Mouse (Mus musculus) left cerebral cortex, adult 2 months (tissue): Measurements from ENCODE around the gene Trio. TPM values are rescaled to one million over a fixed set of nuclear protein-coding genes. Genes with fewer than 3 reads are reported as not detected.

Experiments
- DNase-seq, 2 experiments: peaks; one replicate each; pipeline ENCODE4 v3.0.0; 2021 to 2022; ENCODE audit warnings: low spot score in 2 of 2, mixed read lengths in 1 of 2; ENCODE audit errors: extremely low spot score in 1 of 2
- H3K27ac ChIP-seq: fragments of 200-600 bp; 2 replicates; pipeline ENCODE4 v1.8.1; 2022
- H3K4me3 ChIP-seq: fragments of 200-600 bp; 2 replicates; pipeline ENCODE4 v1.8.1; 2022
- CTCF ChIP-seq: fragments of 200-600 bp; IDR thresholded peaks from 2 replicates; pipeline ENCODE4 v1.8.1; 2022; ENCODE audit warnings: antibody characterized with exemption, mild to moderate bottlenecking, moderate library complexity
- intact Hi-C: fragments of 180-260 bp; cut with DNase I; formaldehyde crosslinking; loops from one replicate; pipeline ENCODE4 v1.15.1; 2025
- total RNA-seq, 2 experiments: library from RNA; stranded (reverse); gene quantifications; 2 replicates each; pipeline ENCODE4 v1.2.3; 2021

The Trio gene
- total RNA-seq, 2 experiments from 2014 or later: 252 to 279 TPM

DNA sequence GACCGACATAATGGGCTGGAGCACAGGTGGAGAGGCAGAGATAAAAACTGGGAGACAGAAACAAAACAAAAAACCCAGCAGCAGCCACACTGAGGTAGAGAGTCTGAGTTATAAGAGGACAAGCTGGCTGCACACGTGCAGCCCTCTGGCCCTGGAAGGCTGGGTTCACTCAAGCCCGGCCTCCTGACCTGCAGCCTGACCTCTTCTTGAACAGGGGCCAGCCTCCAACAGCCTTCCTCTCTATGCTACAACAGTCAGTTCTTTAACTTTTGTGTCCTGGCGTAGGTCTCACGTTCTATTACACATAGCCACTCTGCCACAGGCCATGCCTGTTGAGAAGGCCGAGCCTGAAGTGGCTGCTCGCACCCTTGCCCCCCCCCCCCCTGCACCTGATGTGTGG lies 147.8 kb downstream of the Trio start:
- TF ChIP-seq CTCF: no peak
- intact Hi-C loops: no loop called here
- Histone ChIP-seq H3K4me3 (no peak overlapping the region), H3K27ac (no peak overlapping the region)
- no peak for DNase-seq

DNA sequence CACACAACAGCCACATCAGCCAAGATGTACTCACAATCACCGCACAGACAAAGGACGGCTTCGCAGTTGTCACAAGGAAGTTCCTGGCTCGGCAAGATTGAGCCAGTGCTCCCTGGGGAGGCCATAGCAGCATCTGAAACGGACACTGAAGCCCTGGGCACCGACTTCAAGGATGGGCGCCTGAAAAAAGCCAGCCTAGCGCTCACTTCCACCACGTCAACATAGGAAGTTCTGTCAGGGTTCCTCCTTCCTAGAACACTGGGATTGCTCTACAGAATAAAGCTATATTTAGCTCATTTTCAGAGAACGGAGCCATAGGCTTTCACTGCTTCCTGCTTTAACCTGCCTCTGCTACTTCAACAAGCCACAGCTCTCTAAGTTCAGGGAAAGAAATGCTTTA lies 149.3 kb downstream of the Trio start:
- no peak overlapping the region for H3K4me3 ChIP-seq
- TF ChIP-seq CTCF: no peak
- intact Hi-C loops: no loop called here
- no peak for DNase-seq
- no peak overlapping the region for H3K27ac ChIP-seq

DNA sequence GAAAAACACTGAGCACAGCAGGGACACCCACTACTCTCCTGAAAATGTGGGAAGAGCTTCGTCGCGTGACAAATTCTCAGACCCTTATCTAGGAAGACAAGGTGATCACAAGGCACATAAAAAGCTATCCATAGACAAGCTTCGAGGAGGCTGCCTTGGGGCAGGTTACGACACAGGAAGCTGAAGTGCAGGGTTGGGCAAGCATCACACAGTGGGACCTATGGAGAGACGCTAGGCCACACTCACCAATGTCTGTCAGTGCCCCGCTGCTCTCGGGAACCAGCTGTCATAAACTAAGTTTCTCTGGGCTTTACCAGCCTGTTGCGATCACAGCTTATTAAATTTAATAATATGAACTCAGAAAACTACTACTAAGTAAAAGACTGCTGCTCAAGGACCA lies 149.9 kb downstream of the Trio start:
- TF ChIP-seq CTCF: no peak
- Histone ChIP-seq H3K4me3 (no peak overlapping the region), H3K27ac (no peak overlapping the region)
- no peak for DNase-seq
- intact Hi-C loops: no loop called here

DNA sequence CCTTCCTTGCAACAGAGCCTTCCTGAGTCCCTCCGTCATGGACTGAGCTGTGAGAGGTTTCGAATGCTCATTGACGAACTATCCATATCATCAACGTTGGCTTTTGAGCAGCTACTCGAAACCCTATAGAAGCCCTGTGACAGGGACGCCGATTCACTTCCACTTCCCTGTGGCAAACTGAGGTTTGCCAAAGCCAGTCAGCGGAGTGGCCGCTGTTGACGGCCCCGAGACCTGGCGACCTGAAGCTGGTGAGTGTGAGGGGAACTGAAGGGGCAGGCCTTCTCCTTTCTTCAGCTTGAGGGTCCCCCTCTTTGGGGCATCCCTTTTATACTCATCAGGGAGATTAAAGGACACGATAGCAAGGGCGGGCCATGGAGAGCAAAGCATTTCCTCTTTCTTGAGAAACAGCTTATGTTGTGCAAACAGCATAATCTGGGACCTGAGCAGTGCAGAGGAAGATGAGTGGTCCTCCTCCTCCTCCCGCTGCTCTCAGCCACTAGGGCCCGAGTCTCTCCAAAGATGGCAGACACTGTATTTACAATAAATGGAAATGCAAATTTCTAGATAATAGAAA lies 151.8 kb downstream of the Trio start:
- DNase-seq: no peak
- intact Hi-C loops: no loop called here
- TF ChIP-seq CTCF: no peak
- Histone ChIP-seq H3K4me3 (no peak overlapping the region), H3K27ac (no peak overlapping the region)

GRCm38 (mm10) chr15:27872286-27872685 lies 153.4 kb downstream of the Trio start:
- intact Hi-C loops: no loop called here
- no peak for DNase-seq
- TF ChIP-seq CTCF: no peak
- Histone ChIP-seq H3K4me3 (no peak overlapping the region), H3K27ac (no peak overlapping the region)

DNA sequence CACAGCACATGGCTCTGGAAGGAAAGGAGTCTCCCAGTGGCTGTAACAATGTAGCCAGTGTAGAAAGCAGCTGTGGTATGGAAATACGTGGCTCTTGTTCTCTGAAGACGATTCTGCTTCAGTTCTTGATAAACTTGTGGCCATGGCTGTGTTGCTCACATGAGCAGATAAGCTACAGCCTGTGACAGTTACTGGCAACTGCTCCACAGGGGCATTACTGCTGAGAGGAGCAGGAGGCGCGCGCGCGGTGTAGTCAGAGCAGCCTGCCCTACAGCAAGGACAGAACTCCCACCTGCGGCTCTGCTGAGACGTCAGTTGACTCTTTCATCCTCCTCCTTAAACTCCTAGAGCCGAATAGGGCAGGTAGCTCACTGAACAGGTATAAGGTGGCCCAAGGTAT lies 153.9 kb downstream of the Trio start:
- intact Hi-C loops: no loop called here
- Histone ChIP-seq H3K27ac (no peak overlapping the region), H3K4me3 (no peak overlapping the region)
- TF ChIP-seq CTCF: no peak
- DNase-seq: no peak

DNA sequence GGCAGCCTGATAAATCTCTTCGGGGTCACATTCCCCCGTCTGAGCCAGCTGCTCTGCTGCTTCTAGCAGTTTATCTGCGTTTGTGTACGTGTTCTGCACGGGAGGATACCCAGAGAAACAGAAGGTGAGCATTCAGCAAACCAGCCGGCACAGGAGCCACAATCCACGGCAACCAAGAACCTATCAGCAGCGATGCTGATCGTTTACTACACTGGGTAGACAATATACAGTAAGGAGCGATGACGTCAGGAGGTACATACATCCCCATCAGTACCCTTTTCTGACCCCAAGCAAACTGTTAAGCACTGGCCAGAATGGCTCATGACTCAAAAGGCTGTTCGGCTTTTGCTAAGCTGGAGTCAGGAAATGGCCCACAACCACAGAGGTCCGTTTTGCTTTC lies 154.4 kb downstream of the Trio start:
- intact Hi-C loops: no loop called here
- H3K27ac ChIP-seq: no peak overlapping the region
- no peak for DNase-seq
- H3K4me3 ChIP-seq: no peak overlapping the region
- TF ChIP-seq CTCF: no peak

DNA sequence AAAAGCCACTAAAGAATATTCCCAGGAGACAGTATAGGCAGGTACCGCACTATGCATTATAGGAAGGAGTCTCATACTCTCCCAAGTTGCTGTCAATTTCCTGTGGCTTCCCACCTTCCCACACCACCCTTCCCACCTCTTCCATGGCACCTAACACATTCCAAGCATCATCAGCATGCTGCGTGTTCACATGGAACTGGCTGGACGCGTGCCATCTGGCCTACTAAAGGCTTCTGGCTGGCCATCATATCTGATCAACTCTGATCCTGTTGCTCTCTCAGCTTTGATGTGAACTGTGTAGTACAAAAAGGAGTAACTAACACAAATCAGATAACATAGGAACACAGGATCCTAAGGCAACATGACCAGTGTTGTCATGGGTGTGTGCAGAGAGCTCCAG lies 156.6 kb downstream of the Trio start:
- DNase-seq: no peak
- Histone ChIP-seq H3K27ac (no peak overlapping the region), H3K4me3 (no peak overlapping the region)
- no peak for TF ChIP-seq CTCF
- intact Hi-C loops: no loop called here

DNA sequence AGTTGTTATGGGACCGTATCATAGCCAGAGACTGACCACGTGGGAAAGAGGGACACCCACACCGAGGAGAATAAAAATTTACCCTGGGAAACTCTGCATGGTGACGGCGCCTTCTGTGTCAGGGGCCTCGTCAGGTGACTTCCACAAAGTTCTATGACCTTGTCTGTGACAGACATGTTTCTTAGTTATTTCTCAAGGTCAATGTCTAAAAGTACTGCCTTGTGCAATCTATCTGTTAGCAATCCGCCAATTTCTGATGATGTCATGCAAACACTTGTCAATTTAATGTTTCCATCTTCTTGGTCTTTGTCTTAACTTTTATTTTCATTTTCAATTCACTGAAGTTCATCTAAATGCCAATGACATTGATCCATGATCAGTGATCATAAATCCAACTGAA lies 157.8 kb downstream of the Trio start:
- Histone ChIP-seq H3K27ac (no peak overlapping the region), H3K4me3 (no peak overlapping the region)
- no peak for TF ChIP-seq CTCF
- intact Hi-C loops: no loop called here
- no peak for DNase-seq

DNA sequence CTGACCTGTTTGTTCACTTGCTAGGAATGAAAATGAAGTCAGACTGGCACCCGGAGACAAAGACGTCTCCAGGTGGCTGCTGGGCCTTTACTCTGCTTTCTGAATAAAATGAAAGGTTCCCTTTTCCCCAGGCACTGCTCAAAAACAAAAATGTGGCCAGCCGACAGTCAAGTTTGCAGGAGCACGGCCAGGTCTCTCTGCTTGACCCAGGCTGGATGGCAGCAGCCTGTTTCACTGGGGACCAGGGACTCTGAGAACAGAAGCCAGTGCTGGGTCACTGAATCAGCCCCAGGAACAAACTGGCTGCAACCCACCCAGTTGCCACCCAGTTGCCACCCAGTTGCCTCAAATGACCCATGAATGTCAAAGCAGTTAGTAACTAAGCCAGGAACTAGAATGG lies 159.2 kb downstream of the Trio start:
- Histone ChIP-seq H3K27ac (0 out of 2 replicates have a peak overlapping the region, but pooled peaks have one; percentile 11), H3K4me3 (no peak overlapping the region)
- intact Hi-C loops: no loop called here
- DNase-seq: no peak
- no peak for TF ChIP-seq CTCF

DNA sequence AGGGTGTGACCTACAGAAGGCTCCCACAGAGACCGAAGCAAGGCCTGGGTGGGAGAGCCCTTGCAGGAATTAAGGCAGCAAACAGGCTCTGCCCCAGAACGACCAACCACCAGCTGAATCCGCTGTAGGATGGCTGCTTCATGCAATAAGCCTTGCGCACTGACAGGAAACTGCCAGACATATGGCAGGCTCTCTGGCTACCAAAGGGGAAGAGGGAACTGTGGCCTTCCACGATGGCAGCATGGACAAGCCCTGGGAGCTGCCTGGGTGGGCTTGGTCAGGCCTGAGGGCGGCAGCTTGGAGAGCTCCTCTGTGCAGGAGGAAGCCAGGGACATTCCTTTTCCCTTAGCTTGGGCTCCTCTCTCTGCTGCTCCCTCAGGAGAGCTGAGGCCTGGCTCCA lies 159.6 kb downstream of the Trio start:
- H3K27ac ChIP-seq: peak overlapping the region; percentile 11; the same call in 1 of the 2 replicates
- H3K4me3 ChIP-seq: no peak overlapping the region
- no peak for TF ChIP-seq CTCF
- intact Hi-C loops: no loop called here
- DNase-seq: no peak

- no peak overlapping the region for H3K27ac ChIP-seq
- intact Hi-C loops: no loop called here
- TF ChIP-seq CTCF: no peak
- no peak for DNase-seq
- no peak overlapping the region for H3K4me3 ChIP-seq
These were observed 161.3 kb downstream of the Trio start for GRCm38 (mm10) chr15:27864397-27864796.

- H3K4me3 ChIP-seq: no peak overlapping the region
- no peak for TF ChIP-seq CTCF
- no peak overlapping the region for H3K27ac ChIP-seq
- no peak for DNase-seq
- intact Hi-C loops: no loop called here
These were observed 162.7 kb downstream of the Trio start for GRCm38 (mm10) chr15:27862949-27863348.
